Mouse (Mus musculus): Measurements from ENCODE around the gene Lrig1.

Gene Lrig1

DNA sequence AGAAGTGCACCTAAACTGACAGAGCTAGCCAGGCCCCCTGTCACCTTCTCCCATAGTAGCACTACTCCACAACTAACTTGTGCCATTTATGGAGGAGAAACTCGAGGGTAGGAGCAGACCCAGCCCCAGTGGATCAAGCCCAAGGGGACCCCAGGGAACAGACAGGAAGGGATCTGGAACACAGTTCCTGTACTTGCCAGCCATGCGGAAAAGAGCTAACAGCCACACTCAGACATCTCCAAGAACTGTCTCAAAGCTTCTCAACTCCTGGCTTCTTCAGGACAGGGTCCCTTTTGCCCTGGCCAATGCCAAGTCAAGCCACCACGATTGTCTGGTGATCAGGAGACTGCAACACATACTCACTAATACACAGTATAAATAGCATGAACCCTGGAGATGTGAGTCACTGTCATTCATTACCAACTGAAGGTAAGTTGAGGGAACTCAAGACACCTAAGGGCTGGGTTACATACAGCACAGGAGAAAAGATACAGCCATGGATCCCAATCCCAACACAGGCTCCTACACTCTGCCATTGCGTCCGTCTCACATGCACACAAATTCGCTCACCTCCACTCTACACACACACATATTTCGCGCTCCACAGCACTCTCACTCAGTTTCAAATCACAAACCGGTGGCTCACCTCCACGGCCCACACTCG lies 1.3 kb downstream of the Lrig1 start:
- no peak for DNase-seq (ENCODE audit: low read depth, low spot score)

DNA sequence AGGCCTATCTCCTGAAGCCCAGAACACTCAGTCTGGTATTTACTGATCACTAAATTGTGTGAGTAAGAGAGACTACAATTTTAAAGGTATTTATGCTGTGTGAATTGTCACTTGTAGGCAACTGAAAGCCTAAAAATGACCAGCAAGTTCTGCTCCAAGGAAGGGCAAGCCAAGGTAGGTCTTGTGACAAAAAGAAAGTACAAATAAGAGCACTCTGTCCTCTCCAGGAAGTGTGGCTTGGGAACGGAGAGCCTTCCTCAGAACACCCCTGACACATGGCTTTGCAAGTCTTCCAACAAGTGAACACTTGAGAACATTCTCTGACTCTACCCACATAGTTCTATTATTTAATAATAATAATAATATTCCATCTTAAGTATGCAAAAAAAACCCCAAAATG lies 2.5 kb downstream of the Lrig1 start:
- DNase-seq (ENCODE audit: low read depth, low spot score), result no peak

DNA sequence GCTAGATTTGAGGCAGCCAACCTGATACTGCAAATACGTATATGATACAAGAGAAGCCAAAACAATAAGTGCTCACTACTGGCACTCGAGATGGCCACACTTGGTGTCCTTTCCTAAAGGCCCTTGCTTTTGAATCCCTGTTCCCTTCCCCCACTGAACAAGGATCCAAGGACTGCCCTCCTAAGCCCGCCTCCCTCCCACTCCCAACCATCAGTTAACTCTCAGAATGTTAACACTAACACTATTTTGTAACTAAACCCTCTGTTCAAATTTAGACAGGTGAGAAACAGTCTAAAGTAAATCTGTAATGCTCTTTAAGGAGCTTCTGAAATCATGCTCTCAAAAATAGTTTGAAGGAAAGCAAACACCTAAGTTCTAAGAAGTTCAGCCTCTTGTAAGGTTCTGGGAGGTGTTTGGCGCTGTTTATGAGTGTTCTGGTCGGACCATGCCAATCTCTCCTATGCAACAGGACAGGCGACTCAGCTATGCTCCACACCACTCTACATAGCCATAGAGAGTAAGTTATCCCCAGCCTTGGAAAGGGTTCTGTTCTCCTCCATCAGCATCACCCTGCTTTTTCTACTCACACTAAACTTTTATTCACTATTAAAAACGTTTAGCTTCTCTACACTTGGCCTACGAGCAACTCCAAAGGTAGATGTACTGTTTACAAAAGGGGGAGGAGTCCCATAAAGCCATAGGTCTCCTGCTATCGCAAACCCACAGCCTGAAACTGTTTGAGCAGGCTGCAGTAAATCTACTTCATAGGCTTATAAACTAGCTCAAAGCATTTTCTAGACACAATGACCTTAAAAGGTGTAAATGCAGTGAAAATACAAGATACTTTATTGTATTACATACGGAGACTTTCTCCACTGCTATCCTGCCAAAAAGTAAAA lies 3.5 kb downstream of the Lrig1 start:
- no peak for DNase-seq (ENCODE audit: low read depth, low spot score)

DNA sequence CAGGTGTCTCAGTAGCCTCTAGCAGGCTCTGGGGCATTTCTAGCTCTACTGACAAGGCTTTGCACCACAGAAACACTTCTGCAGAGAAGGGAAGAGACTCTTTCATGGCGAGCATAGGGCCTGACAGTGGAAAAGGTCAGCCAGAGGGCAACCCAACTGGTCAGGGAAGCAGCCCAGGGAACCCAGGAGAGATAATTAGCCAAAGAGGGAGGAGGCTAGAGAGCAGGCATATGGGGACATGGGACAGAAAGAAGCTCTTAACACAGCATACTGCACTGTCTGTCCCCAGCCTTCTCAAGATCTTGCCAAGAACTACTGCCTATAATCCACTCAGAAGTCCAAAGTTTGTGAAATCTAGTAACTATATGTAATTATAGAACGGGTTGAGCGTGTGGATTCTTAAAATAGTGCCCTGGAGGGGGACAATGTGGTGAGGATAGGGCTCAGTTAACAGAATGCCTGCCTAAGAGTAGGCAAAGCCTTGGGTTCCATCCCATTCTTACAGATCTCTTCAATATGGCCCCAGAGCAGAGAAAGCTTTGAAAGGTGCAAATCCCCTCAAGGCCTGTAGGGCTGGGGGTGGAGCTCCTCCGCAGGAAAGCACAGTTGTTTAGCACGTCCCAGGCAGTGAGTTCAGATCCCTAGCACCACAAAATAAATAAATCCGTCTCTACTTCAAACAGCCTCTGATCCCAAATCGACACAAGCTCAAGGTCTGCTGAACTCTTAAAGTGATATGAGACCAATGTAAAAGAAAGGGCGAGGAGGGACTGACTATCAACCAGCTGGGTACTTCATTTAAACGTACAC lies 4.6 kb downstream of the Lrig1 start:
- no peak for DNase-seq (ENCODE audit: low read depth, low spot score)

DNA sequence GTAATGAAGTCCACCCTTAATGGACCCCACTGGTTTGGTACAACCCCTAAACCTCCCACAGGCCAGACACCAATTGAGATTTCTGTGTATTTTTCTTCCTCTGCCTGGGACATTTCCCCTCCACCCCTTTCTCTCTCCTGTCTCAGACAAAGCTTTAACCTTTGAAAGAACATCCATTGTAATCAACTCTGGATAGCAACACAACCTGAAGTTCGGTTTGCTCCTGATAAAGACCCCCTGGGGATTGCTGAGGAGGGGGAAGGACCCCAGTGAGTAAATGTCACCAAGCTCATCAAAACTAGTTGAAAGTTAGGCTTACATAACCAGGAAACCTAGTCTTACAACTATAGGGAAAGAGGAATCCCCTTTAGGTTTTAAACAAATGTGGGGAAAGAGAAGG lies 5.5 kb downstream of the Lrig1 start:
- DNase-seq (ENCODE audit: low read depth, low spot score), result no peak

DNA sequence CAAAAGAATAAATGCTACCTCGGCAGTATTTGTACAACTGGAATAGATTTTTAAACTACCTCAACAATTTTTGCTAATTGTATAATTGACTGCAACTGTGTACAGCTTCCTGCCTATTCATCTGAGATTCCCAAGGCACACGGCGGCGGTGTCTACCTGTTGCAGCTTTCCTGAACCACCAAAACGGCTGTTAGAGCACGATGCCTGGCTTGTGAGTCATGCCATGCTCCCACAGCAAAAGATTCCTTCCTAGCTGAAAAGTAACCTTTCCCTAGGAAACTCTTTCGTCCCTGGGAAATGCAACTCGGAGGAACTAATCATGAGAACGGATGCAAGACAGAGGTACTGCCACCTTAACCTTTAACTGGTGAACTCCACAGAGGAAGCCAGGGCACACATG lies 6.9 kb downstream of the Lrig1 start:
- no peak for DNase-seq (ENCODE audit: low read depth, low spot score)

DNA sequence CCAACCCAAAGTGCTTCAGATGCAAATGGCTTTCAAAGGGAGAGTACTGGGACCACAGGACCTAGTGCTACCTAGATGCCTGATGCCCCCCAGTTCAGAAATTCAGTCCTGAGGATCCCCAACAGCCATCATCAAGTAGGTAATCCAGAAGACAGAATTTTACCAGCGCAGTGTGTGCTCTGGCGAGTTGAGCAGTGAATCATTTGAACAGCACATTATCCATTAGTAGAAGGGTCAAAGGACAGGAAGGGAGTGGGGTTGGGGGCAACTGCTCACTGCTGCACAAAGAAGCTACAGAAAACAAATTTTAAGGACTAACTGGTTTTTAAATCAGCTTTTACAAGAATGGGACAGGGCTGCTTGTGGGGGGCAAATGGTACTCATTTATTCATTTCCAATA lies 8.0 kb downstream of the Lrig1 start:
- no peak for DNase-seq (ENCODE audit: low read depth, low spot score)

DNA sequence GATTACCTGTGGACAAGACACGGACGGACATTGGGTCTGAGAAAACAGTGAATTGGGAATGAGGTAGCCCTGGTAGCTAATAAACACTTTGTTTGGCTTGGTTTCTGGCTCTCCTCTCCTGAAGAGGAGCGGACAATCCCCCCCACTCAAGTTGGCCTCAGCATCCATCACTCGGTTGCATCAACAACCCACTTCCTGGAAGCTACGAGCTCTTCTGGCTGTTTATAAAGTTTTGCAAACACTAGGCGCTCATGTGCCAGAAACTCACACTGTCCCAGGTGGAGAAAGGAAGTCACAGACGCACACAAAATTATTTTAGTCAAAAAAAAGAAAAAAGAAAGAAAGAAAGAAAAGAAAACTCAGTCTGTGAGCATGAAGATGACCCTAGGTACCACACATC lies 9.7 kb downstream of the Lrig1 start:
- DNase-seq (ENCODE audit: low read depth, low spot score), result no peak

DNA sequence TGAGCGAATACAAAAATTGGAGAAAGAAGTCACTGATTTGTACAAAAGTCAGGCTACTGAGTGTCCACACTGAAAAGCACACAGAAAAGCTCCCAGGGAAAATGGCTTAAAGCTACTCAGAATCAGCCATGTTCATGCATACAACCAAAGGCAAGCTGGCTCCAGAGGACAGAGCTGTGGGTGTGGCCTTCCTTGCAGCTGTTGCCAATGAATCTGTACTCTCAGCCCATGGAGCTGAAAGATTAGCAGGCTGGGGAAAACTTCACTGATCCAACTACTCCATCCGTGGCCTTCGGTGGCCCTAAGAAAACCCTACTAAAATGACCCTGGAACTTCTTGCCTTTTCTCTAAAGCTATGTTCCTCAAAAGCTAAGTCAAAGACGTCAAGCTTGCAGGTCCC lies 11.2 kb downstream of the Lrig1 start:
- DNase-seq (ENCODE audit: low read depth, low spot score), result no peak

DNA sequence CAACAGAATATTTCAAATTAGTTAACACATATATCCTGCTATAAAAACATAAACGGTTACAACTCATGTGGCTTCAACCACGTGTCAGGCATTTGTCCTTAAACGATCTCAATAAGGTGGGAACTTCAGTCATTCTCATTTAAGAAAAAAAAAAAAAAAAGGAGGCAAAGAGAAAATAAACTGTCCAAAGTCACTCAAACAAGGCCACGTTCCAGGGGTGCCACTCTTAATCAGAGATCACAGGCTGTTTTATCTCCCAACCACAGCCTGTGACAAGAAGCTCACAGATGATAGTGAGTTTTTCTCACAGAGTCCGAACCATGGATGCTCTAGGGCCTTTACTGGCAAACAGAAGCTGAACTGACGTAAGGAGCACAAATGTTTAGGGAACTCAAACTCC lies 13.9 kb downstream of the Lrig1 start:
- no peak for DNase-seq (ENCODE audit: low read depth, low spot score)

DNA sequence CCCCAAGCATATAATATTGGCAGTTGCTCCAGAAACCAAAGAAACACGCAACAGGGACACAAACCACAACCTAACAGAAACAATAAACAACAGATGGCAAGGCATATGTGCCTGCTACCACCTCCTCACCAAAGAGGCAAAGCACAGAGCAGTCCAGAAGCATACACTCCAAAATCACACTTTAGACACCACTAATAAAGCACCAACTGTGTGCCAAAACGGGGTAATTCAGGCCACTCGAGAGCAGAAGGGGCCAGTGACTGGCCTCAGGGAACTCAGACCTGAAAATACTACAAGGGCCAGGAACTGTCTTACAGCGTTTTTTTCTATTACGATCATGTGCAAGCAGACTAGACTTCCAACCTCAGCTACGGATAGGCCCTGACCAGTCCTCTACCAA lies 14.3 kb downstream of the Lrig1 start:
- no peak for DNase-seq (ENCODE audit: low read depth, low spot score)

DNA sequence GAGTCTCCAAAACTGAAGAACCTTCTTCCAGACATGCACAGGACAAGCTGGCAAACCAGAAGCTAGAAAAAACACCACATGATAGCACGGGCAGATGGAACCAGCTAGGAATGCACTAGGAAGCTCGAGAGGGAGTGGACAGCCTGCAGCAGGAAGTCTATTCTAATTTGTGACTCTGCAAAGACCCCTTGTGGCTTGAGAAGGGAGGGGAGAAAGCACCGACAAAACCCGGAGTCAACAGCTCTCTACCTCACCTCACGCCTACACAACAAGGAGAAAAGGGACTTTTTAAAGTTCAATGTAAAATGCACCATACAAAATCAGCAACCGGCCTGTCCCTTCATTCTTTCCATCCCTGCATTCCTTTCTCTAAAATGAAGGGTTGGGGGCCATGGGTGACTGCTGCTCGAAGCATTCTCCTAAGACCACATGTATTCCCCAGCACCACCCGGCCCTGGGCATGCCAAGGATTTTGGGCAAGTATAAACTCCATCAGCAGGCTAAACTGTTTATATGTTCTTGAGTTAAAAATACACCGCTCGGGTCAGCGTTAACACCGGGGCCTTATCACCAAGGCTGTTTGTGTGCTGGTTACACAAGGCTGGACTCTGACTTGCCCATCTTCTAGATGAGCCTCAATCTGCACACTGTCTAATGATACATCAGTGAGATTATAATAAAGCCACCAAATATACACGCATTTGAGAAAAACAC lies 15.0 kb downstream of the Lrig1 start:
- DNase-seq (ENCODE audit: low read depth, low spot score), result no peak

DNA sequence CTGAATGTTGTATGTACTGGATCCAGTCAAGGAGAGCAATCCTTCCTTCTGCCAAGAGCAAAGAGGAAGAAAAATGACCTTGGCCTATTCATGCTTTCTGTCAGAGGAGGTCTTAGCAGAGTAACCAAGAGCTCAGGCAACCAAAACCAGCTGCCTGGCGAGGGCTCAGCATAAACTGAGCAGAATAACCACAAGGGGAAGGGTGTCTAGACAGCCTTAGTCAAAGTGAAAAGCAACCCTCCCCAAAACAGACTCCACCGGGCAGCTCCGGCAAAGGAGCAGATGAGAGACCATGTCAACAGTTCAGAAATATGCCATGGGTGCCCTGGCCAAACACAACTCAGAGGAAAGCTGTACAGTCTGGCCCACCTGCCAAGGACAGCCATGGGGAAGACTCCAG lies 16.3 kb downstream of the Lrig1 start:
- DNase-seq (ENCODE audit: low read depth, low spot score), result no peak

DNA sequence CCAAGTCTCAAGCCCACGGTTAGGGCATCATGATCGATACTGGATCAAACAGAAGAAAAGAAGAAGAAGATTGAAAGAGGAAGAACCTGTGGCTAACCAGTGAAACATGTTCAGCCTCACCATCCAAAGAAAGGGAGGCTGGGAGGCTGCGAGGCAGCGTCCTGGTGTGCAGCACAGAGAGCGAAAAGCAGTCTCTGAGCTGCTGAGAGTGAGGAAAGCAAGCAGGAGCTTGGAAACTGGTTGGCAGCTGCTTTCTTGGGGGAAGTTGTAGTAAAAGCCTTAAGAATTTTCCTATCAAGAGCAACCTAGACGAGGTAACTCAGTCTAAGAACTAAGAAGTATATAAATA lies 17.7 kb downstream of the Lrig1 start:
- DNase-seq (ENCODE audit: low read depth, low spot score), result no peak

DNA sequence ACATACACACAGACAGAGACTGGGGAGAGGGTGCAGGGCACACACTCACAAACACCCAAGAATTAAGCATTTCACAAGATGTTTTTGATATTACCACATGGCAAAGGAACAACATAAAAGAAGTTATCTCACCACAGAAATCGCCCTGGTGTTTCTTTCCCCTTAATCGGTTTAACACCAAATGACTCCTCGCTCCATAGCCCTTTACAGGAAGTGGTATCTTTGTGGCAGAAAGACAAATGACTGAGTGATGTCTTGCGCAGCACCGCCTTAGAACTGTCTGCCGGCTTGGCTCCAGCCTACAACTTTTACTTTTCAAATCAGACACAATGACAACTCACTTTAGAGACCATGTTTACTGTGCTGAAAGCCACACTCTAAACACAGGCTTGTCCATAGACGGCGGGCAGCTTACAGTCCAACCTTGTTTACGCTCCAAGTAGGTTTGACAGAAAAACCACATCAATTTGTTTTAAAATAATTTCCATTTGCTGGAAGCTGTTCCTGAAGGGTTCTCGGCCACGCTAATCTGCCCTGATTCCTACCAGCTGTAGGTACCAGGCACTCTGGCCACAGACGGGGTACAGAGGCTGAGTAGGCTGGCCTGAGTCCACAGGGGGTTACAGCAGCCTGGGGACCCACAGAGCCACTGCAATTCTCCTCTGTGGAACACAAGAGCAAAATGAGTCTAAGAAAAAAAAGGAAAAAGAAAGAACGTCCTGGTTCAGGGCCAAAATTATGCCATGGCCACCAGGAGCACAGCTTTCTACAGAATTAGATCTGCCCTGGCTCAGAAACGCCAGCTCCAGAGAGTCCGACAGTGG lies 18.3 kb downstream of the Lrig1 start:
- DNase-seq (ENCODE audit: low read depth, low spot score), result no peak

DNA sequence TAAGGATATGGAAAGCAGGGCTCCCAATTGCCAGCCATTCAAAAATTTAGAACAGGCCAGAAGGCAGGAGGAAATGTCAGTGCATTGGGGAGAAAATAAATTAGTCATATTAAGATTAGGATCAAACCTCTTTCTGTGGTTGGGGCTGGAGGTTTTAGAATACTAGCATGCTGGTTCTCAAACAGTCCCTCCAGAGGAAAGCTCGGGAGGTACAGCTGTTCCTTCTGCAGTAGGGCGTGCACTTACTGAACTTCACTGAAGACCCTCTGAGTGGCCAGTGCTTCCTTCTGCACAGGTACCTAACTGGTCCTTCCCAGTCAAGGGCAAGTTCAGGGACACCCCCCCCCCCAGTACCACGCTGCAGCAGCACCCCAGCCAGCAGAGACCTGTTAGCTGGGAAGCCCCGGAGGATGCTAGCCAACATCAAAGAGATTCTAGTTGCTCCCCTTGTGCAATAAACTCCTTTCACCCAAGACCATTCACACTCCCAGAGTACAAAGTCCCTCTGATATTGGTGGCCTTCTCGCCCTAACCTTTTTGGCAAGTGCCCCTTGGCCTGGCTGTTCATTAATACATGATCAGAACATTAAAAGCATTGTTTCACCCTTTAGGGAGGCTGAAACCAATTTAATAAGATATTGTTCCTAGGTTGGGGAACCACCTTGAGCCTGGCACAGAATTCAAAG lies 19.1 kb downstream of the Lrig1 start:
- no peak for DNase-seq (ENCODE audit: low read depth, low spot score)

DNA sequence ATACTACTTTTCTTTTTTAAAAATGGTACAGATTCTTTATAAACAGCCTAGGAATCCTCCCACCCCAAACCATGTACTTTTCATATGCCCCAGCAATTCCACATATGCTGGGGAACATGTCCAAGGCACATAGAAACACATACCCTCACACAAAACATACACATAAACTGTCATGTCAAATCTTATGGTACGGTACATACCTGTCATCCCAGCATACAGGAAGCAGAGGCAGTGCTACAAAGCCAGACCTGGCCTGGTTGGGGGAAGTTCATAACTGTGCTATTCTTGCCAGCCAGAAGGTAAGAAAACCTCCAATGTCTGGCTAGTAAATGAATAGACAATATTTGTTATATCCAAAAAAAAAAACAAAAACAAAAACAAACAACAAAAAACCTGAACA lies 20.7 kb downstream of the Lrig1 start:
- DNase-seq (ENCODE audit: low read depth, low spot score), result no peak

DNA sequence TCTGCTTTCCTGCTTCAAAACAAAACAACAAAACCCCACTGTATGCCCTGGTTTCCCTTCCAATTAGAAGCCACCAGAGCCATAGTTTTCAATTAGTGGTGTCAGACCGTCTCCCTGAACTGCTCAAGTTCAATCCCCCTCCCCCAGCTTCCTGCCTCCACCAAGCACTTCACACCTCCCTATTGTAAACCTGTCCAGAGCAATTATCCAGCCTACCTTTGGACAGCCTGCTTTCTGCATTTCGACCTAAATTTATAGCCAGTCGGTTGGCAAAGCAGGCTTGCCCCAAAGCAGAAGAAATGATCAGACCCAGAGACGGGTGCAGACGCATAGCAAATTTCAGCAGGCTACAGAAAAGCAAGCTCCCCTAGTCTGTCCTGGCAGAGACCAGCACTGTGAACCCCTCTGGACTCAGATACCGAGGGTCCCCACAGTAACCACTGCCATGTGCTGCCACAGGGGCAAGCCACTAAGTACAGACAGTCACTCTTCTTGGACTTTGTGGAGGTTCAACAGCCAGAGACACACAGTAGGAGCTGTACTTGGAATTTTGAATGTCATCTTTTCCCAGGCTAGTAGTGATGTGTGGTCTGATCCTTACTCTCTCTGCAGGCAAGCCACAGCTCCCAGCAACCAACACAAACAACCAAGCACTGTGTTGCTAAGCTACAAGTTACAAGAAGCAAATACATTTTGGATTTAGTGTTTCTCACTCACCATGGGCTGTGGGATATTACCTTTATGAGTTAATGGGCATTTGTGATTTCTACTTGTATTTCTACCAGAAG lies 21.4 kb downstream of the Lrig1 start:
- no peak for DNase-seq (ENCODE audit: low read depth, low spot score)

DNA sequence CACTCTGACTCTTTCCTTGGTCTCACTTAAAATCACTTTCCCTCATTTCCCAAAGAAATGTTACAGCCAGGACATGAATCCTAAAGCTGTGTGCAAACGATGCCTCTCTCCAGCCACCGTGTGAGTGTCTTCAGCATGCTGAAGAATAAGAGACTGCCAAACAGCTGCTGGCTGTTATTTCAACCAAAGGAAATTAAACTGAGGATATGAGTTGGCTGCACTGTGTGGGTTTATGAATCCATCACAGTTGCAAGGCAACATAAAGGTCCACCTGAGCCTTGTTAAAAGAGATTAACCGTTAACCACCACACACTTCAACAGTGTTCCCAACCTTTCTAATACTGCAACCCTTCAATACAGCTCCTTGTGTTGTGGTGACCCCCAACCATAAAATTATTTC lies 22.5 kb downstream of the Lrig1 start:
- no peak for DNase-seq (ENCODE audit: low read depth, low spot score)

DNA sequence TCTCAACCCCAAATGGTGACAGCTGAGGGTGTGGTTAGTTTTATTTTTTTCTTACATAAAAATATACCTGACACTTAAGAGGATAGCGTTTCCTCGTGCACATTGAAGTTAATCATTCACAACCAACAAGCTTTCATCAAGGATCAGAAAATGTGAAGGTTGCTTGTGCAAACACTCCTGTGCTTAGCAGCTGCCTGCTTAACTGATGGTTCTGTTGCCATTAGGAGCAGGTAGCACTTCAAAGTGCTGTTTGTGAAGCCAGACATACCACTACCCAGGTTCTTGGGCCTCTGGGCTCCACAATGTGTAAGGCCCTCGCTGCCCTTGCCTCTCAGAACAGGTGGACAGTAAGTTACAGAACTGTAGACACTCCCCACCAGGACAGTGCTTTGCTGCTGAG lies 23.1 kb downstream of the Lrig1 start:
- no peak for DNase-seq (ENCODE audit: low read depth, low spot score)

Data from c-Kit-negative CD71-positive TER-119-positive erythroid progenitor cells, embryonic 14.5 days (primary cell).